Mouse (Mus musculus): ENCODE data around the gene Nabp1. TPM values are rescaled to one million over a fixed set of nuclear protein-coding genes. Genes with fewer than 3 reads are reported as not detected.

Gene Nabp1
- total RNA-seq (2015; ENCODE audit: low replicate concordance) (26.7 and 28.2 TPM in 2 replicates), total RNA-seq (2017; ENCODE audit: low replicate concordance) (18.1 and 28.2 TPM in 2 replicates)

- peak; percentile 100 for ATAC-seq (replicated peaks; ENCODE audit: low FRiP score, poor library complexity, severe bottlenecking)
These were observed at the start of gene Nabp1 for GRCm38 (mm10) chr1:51478262-51479026. Gene Nabp1 (minus strand): TSS chr1:51478425.

- no peak for ATAC-seq (replicated peaks; ENCODE audit: low FRiP score, poor library complexity, severe bottlenecking)
These were observed 47.5 kb upstream of the Nabp1 start for GRCm38 (mm10) chr1:51525563-51526265.

- no peak for ATAC-seq (replicated peaks; ENCODE audit: low FRiP score, poor library complexity, severe bottlenecking)
These were observed 43.4 kb upstream of the Nabp1 start for GRCm38 (mm10) chr1:51521651-51522050.

- ATAC-seq (replicated peaks; ENCODE audit: low FRiP score, poor library complexity, severe bottlenecking) = no peak
These were observed 42.1 kb upstream of the Nabp1 start for GRCm38 (mm10) chr1:51520246-51520780.

- ATAC-seq (replicated peaks; ENCODE audit: low FRiP score, poor library complexity, severe bottlenecking) = no peak
These were observed 40.9 kb upstream of the Nabp1 start for GRCm38 (mm10) chr1:51519112-51519511.

- no peak for ATAC-seq (replicated peaks; ENCODE audit: low FRiP score, poor library complexity, severe bottlenecking)
These were observed 37.4 kb upstream of the Nabp1 start for GRCm38 (mm10) chr1:51515625-51516024.

GRCm38 (mm10) chr1:51515041-51515440 lies 36.8 kb upstream of the Nabp1 start:
- no peak for ATAC-seq (replicated peaks; ENCODE audit: low FRiP score, poor library complexity, severe bottlenecking)

GRCm38 (mm10) chr1:51514379-51514778 lies 36.2 kb upstream of the Nabp1 start:
- ATAC-seq (replicated peaks; ENCODE audit: low FRiP score, poor library complexity, severe bottlenecking) = no peak

GRCm38 (mm10) chr1:51513059-51513713 lies 35.0 kb upstream of the Nabp1 start:
- ATAC-seq (replicated peaks; ENCODE audit: low FRiP score, poor library complexity, severe bottlenecking) = no peak

- no peak for ATAC-seq (replicated peaks; ENCODE audit: low FRiP score, poor library complexity, severe bottlenecking)
These were observed 34.1 kb upstream of the Nabp1 start for GRCm38 (mm10) chr1:51512326-51512725.

- ATAC-seq (replicated peaks; ENCODE audit: low FRiP score, poor library complexity, severe bottlenecking) = no peak
These were observed 31.6 kb upstream of the Nabp1 start for GRCm38 (mm10) chr1:51509776-51510175.

- ATAC-seq (replicated peaks; ENCODE audit: low FRiP score, poor library complexity, severe bottlenecking) = no peak
These were observed 30.9 kb upstream of the Nabp1 start for GRCm38 (mm10) chr1:51509083-51509482.

GRCm38 (mm10) chr1:51508543-51508942 lies 30.3 kb upstream of the Nabp1 start:
- ATAC-seq (replicated peaks; ENCODE audit: low FRiP score, poor library complexity, severe bottlenecking) = no peak

GRCm38 (mm10) chr1:51507436-51507835 lies 29.2 kb upstream of the Nabp1 start:
- ATAC-seq (replicated peaks; ENCODE audit: low FRiP score, poor library complexity, severe bottlenecking) = no peak

GRCm38 (mm10) chr1:51506236-51506635 lies 28.0 kb upstream of the Nabp1 start:
- no peak for ATAC-seq (replicated peaks; ENCODE audit: low FRiP score, poor library complexity, severe bottlenecking)

- no peak for ATAC-seq (replicated peaks; ENCODE audit: low FRiP score, poor library complexity, severe bottlenecking)
These were observed 27.4 kb upstream of the Nabp1 start for GRCm38 (mm10) chr1:51505632-51506031.

GRCm38 (mm10) chr1:51503055-51503454 lies 24.8 kb upstream of the Nabp1 start:
- no peak for ATAC-seq (replicated peaks; ENCODE audit: low FRiP score, poor library complexity, severe bottlenecking)

- ATAC-seq (replicated peaks; ENCODE audit: low FRiP score, poor library complexity, severe bottlenecking) = no peak
These were observed 24.1 kb upstream of the Nabp1 start for GRCm38 (mm10) chr1:51502353-51502752.

- no peak for ATAC-seq (replicated peaks; ENCODE audit: low FRiP score, poor library complexity, severe bottlenecking)
These were observed 23.0 kb upstream of the Nabp1 start for GRCm38 (mm10) chr1:51501251-51501650.

GRCm38 (mm10) chr1:51498601-51499098 lies 20.4 kb upstream of the Nabp1 start:
- ATAC-seq (replicated peaks; ENCODE audit: low FRiP score, poor library complexity, severe bottlenecking) = no peak
